Mouse (Mus musculus): ENCODE results near the gene Apoc1. TPM values are rescaled to one million over a fixed set of nuclear protein-coding genes. Genes with fewer than 3 reads are reported as not detected.
"Not testable (repeated sequence)": the region's sequence is repeated elsewhere in the genome, so short reads cannot be mapped to it uniquely, and the experiment has no call there.

Apoc1 gene
- polyA plus RNA-seq, 1 experiment: not detected

GRCm38 (mm10) chr7:19688101-19688500, 4.4 kb downstream of the Apoc1 start:
- H3K4me1 ChIP-seq (ENCODE audit: control insufficient read depth, insufficient read depth, low read length): peaks cover 35% of the 10 kb centered on the region
- no peak overlapping the region for H3K27ac ChIP-seq (ENCODE audit: insufficient read depth, low read depth, low read length)
- H3K4me3 ChIP-seq (ENCODE audit: insufficient read depth, low read length): no peak overlapping the region
- TF ChIP-seq CTCF (IDR thresholded peaks at IDR 0.05; ENCODE audit: low read depth, low read length) (no peak), POLR2A (IDR thresholded peaks at IDR 0.05; ENCODE audit: borderline replicate concordance, low read depth, low read length) (no peak)

GRCm38 (mm10) chr7:19686927-19687583, 5.4 kb downstream of the Apoc1 start:
- not testable (repeated sequence) for H3K27ac ChIP-seq (ENCODE audit: insufficient read depth, low read depth, low read length); H3K4me3 ChIP-seq (ENCODE audit: insufficient read depth, low read length)
- peaks cover 31% of the 10 kb centered on the region for H3K4me1 ChIP-seq (ENCODE audit: control insufficient read depth, insufficient read depth, low read length)

GRCm38 (mm10) chr7:19686521-19686920, 5.9 kb downstream of the Apoc1 start:
- Histone ChIP-seq H3K4me1 (ENCODE audit: control insufficient read depth, insufficient read depth, low read length) (peaks cover 31% of the 10 kb centered on the region), H3K27ac (ENCODE audit: insufficient read depth, low read depth, low read length) (no peak overlapping the region), H3K4me3 (ENCODE audit: insufficient read depth, low read length) (no peak overlapping the region)
- no peak for TF ChIP-seq POLR2A (IDR thresholded peaks at IDR 0.05; ENCODE audit: borderline replicate concordance, low read depth, low read length)
- no peak for TF ChIP-seq CTCF (IDR thresholded peaks at IDR 0.05; ENCODE audit: low read depth, low read length)

GRCm38 (mm10) chr7:19685374-19685773, 7.1 kb downstream of the Apoc1 start:
- no peak overlapping the region for H3K4me3 ChIP-seq (ENCODE audit: insufficient read depth, low read length)
- H3K27ac ChIP-seq (ENCODE audit: insufficient read depth, low read depth, low read length): no peak overlapping the region
- TF ChIP-seq POLR2A (IDR thresholded peaks at IDR 0.05; ENCODE audit: borderline replicate concordance, low read depth, low read length) (no peak), CTCF (IDR thresholded peaks at IDR 0.05; ENCODE audit: low read depth, low read length) (no peak)
- peaks cover 34% of the 10 kb centered on the region for H3K4me1 ChIP-seq (ENCODE audit: control insufficient read depth, insufficient read depth, low read length)

GRCm38 (mm10) chr7:19683771-19684201, 8.7 kb downstream of the Apoc1 start:
- H3K4me3 ChIP-seq (ENCODE audit: insufficient read depth, low read length): no peak overlapping the region
- TF ChIP-seq POLR2A (IDR thresholded peaks at IDR 0.05; ENCODE audit: borderline replicate concordance, low read depth, low read length): no peak
- no peak for TF ChIP-seq CTCF (IDR thresholded peaks at IDR 0.05; ENCODE audit: low read depth, low read length)
- H3K27ac ChIP-seq (ENCODE audit: insufficient read depth, low read depth, low read length): peak overlapping the region; percentile 91
- peaks cover 34% of the 10 kb centered on the region for H3K4me1 ChIP-seq (ENCODE audit: control insufficient read depth, insufficient read depth, low read length)

GRCm38 (mm10) chr7:19682979-19683378, 9.5 kb downstream of the Apoc1 start:
- TF ChIP-seq CTCF (IDR thresholded peaks at IDR 0.05; ENCODE audit: low read depth, low read length) (no peak), POLR2A (IDR thresholded peaks at IDR 0.05; ENCODE audit: borderline replicate concordance, low read depth, low read length) (no peak)
- no peak overlapping the region for H3K4me3 ChIP-seq (ENCODE audit: insufficient read depth, low read length)
- H3K4me1 ChIP-seq (ENCODE audit: control insufficient read depth, insufficient read depth, low read length): peaks cover 34% of the 10 kb centered on the region
- H3K27ac ChIP-seq (ENCODE audit: insufficient read depth, low read depth, low read length): peak overlapping the region; percentile 62

- H3K4me3 ChIP-seq (ENCODE audit: insufficient read depth, low read length): no peak within 1 kb of the TSS
- no peak within 1 kb of the TSS for H3K27ac ChIP-seq (ENCODE audit: insufficient read depth, low read depth, low read length)
- no peak for TF ChIP-seq CTCF (IDR thresholded peaks at IDR 0.05; ENCODE audit: low read depth, low read length)
- TF ChIP-seq POLR2A (IDR thresholded peaks at IDR 0.05; ENCODE audit: borderline replicate concordance, low read depth, low read length): no peak
- H3K4me1 ChIP-seq (ENCODE audit: control insufficient read depth, insufficient read depth, low read length): peaks cover 39% of the 10 kb centered on the region
Observed at GRCm38 (mm10) chr7:19681202-19681694, 11.2 kb downstream of the Apoc1 start, which contains the start of the genes Gm44805 and Apoc4. Gene Gm44805 (minus strand): TSS chr7:19681423. Gene Apoc4 (minus strand): TSS chr7:19681479.

- TF ChIP-seq POLR2A (IDR thresholded peaks at IDR 0.05; ENCODE audit: borderline replicate concordance, low read depth, low read length): no peak
- no peak overlapping the region for H3K4me3 ChIP-seq (ENCODE audit: insufficient read depth, low read length)
- no peak overlapping the region for H3K27ac ChIP-seq (ENCODE audit: insufficient read depth, low read depth, low read length)
- peaks cover 42% of the 10 kb centered on the region for H3K4me1 ChIP-seq (ENCODE audit: control insufficient read depth, insufficient read depth, low read length)
Observed at GRCm38 (mm10) chr7:19680702-19681101, 11.8 kb downstream of the Apoc1 start.

GRCm38 (mm10) chr7:19678901-19679300, 13.6 kb downstream of the Apoc1 start:
- Histone ChIP-seq H3K4me3 (ENCODE audit: insufficient read depth, low read length) (no peak overlapping the region), H3K27ac (ENCODE audit: insufficient read depth, low read depth, low read length) (no peak overlapping the region), H3K4me1 (ENCODE audit: control insufficient read depth, insufficient read depth, low read length) (peaks cover 37% of the 10 kb centered on the region)
- TF ChIP-seq POLR2A (IDR thresholded peaks at IDR 0.05; ENCODE audit: borderline replicate concordance, low read depth, low read length) (no peak), CTCF (IDR thresholded peaks at IDR 0.05; ENCODE audit: low read depth, low read length) (no peak)

GRCm38 (mm10) chr7:19677872-19678271, 14.6 kb downstream of the Apoc1 start, which contains the start of gene Apoc2:
Gene Apoc2 (minus strand): TSS chr7:19677941.
- H3K4me3 ChIP-seq (ENCODE audit: insufficient read depth, low read length): no peak within 1 kb of the TSS
- H3K4me1 ChIP-seq (ENCODE audit: control insufficient read depth, insufficient read depth, low read length): peaks cover 36% of the 10 kb centered on the region
- peak within 1 kb of the TSS; percentile 69; the same call in 1 of the 2 replicates for H3K27ac ChIP-seq (ENCODE audit: insufficient read depth, low read depth, low read length)
- no peak for TF ChIP-seq CTCF (IDR thresholded peaks at IDR 0.05; ENCODE audit: low read depth, low read length)
- TF ChIP-seq POLR2A (IDR thresholded peaks at IDR 0.05; ENCODE audit: borderline replicate concordance, low read depth, low read length): no peak
